Mouse (Mus musculus): Measurements from ENCODE around the gene Obscn. TPM values are rescaled to one million over a fixed set of nuclear protein-coding genes. Genes with fewer than 3 reads are reported as not detected.

The Obscn gene
- total and polyA plus RNA-seq, 3 experiments, result 0.08 to 0.54 TPM; not detected in 1

- Histone ChIP-seq H3K9ac (ENCODE audit: control insufficient read depth, low read depth, low read length, poor library complexity, severe bottlenecking) (no peak overlapping the region), H3K4me1 (ENCODE audit: control insufficient read depth in 1 of 2, insufficient read depth in 2 of 2, low read length in 2 of 2) (0 out of 4 replicates have a peak, but pooled peaks cover 0 to 5% of the 10 kb centered on the region in 2 experiments), H3K36me3 (ENCODE audit: control insufficient read depth in 1 of 2, insufficient read depth in 2 of 2, low read length in 2 of 2) (no peaks in the 10 kb centered on the region), H3K79me2 (ENCODE audit: control insufficient read depth, insufficient read depth, low read length, poor library complexity) (no peaks in the 10 kb centered on the region), H3K27me3 (ENCODE audit: control insufficient read depth in 1 of 2, insufficient read depth in 2 of 2, low read length in 2 of 2) (no peaks in the 10 kb centered on the region), H3K4me3 (ENCODE audit: control insufficient read depth in 1 of 2, insufficient read depth in 1 of 2, low read depth in 2 of 2, low read length in 2 of 2) (no peak overlapping the region), H3K27ac (ENCODE audit: control insufficient read depth, low read depth, low read length) (no peak overlapping the region), H3K9me3 (replicated peaks; ENCODE audit: insufficient read depth, low read length) (no peaks in the 10 kb centered on the region)
- TF ChIP-seq MAZ (IDR thresholded peaks at IDR 0.05; ENCODE audit: low read depth, low read length) (no peak), CTCF (IDR thresholded peaks at IDR 0.05 in 2 of 3, conservative IDR thresholded peaks at IDR 0.05 in 1 of 3; ENCODE audit: control insufficient read depth in 1 of 3, insufficient read depth in 1 of 3, low read depth in 2 of 3, low read length in 3 of 3, poor library complexity in 1 of 3, severe bottlenecking in 1 of 3) (peak; percentile 54 to 73 (median 61)), RCOR1 (IDR thresholded peaks at IDR 0.05; ENCODE audit: low read depth, low read length) (no peak), ZC3H11A (IDR thresholded peaks at IDR 0.05; ENCODE audit: low read depth, low read length) (peak; percentile 85), CHD2 (IDR thresholded peaks at IDR 0.05; ENCODE audit: low read length) (no peak), SMC3 (IDR thresholded peaks at IDR 0.05; ENCODE audit: low read depth, low read length) (peak; percentile 82), RAD21 (IDR thresholded peaks at IDR 0.05; ENCODE audit: low read depth, low read length) (peak; percentile 78), ZNF384 (IDR thresholded peaks at IDR 0.05; ENCODE audit: low read depth, low read length) (peak; percentile 63), GABPA (IDR thresholded peaks at IDR 0.05; ENCODE audit: low read depth, low read length) (no peak), TCF12 (IDR thresholded peaks at IDR 0.05; ENCODE audit: low read depth, low read length) (no peak), MYC (IDR thresholded peaks at IDR 0.05; ENCODE audit: low read depth, low read length) (no peak), ZKSCAN1 (IDR thresholded peaks at IDR 0.05; ENCODE audit: low read depth, low read length) (peak; percentile 68; the same call in 1 of the 2 replicates)
- DNase-seq (ENCODE audit: low read depth, low spot score), result peak; percentile 85
Observed at GRCm38 (mm10) chr11:59098339-59098738, 37.9 kb downstream of the Obscn start.

- no peaks in the 10 kb centered on the region for H3K9me3 ChIP-seq (replicated peaks; ENCODE audit: insufficient read depth, low read length)
- TF ChIP-seq MYC (IDR thresholded peaks at IDR 0.05; ENCODE audit: low read depth, low read length) (0 out of 2 replicates have a peak, but pooled peaks have one; percentile 6), MYB (IDR thresholded peaks at IDR 0.05; ENCODE audit: low read depth, low read length) (no peak)
- no peak overlapping the region for H3K27ac ChIP-seq (ENCODE audit: control insufficient read depth, low read depth, low read length)
- H3K4me3 ChIP-seq (ENCODE audit: control insufficient read depth in 1 of 2, insufficient read depth in 1 of 2, low read depth in 2 of 2, low read length in 2 of 2), result no peak overlapping the region
- DNase-seq (ENCODE audit: low read depth, low spot score), result peak; percentile 15
- H3K27me3 ChIP-seq (ENCODE audit: control insufficient read depth in 1 of 2, insufficient read depth in 2 of 2, low read length in 2 of 2), result no peaks in the 10 kb centered on the region
- H3K79me2 ChIP-seq (ENCODE audit: control insufficient read depth, insufficient read depth, low read length, poor library complexity), result no peaks in the 10 kb centered on the region
- H3K36me3 ChIP-seq (ENCODE audit: control insufficient read depth in 1 of 2, insufficient read depth in 2 of 2, low read length in 2 of 2), result no peaks in the 10 kb centered on the region
- 0 out of 4 replicates have a peak, but pooled peaks cover 0 to 5% of the 10 kb centered on the region in 2 experiments for H3K4me1 ChIP-seq (ENCODE audit: control insufficient read depth in 1 of 2, insufficient read depth in 2 of 2, low read length in 2 of 2)
- no peak overlapping the region for H3K9ac ChIP-seq (ENCODE audit: control insufficient read depth, low read depth, low read length, poor library complexity, severe bottlenecking)
Observed at GRCm38 (mm10) chr11:59097770-59098169, 38.4 kb downstream of the Obscn start.

- peaks cover 0 to 2% of the 10 kb centered on the region in 2 experiments; a peak in 1 of 4 replicates for H3K27me3 ChIP-seq (ENCODE audit: control insufficient read depth in 1 of 2, insufficient read depth in 2 of 2, low read length in 2 of 2)
- no peak overlapping the region for H3K27ac ChIP-seq (ENCODE audit: control insufficient read depth, low read depth, low read length)
- H3K4me1 ChIP-seq (ENCODE audit: control insufficient read depth in 1 of 2, insufficient read depth in 2 of 2, low read length in 2 of 2), result 0 out of 4 replicates have a peak, but pooled peaks cover 0 to 2% of the 10 kb centered on the region in 2 experiments
- H3K9me3 ChIP-seq (replicated peaks; ENCODE audit: insufficient read depth, low read length), result no peaks in the 10 kb centered on the region
- no peak overlapping the region for H3K9ac ChIP-seq (ENCODE audit: control insufficient read depth, low read depth, low read length, poor library complexity, severe bottlenecking)
- no peak overlapping the region for H3K4me3 ChIP-seq (ENCODE audit: control insufficient read depth in 1 of 2, insufficient read depth in 1 of 2, low read depth in 2 of 2, low read length in 2 of 2)
- H3K36me3 ChIP-seq (ENCODE audit: control insufficient read depth in 1 of 2, insufficient read depth in 2 of 2, low read length in 2 of 2), result no peaks in the 10 kb centered on the region
- TF ChIP-seq TCF12 (IDR thresholded peaks at IDR 0.05; ENCODE audit: low read depth, low read length) (no peak), ZNF384 (IDR thresholded peaks at IDR 0.05; ENCODE audit: low read depth, low read length) (peak; percentile 98), NRF1 (IDR thresholded peaks at IDR 0.05; ENCODE audit: insufficient read depth, low read depth, low read length, poor library complexity, severe bottlenecking) (no peak), MXI1 (IDR thresholded peaks at IDR 0.05; ENCODE audit: low read depth, low read length) (no peak), UBTF (IDR thresholded peaks at IDR 0.05; ENCODE audit: borderline replicate concordance, insufficient read depth, low read depth, low read length) (no peak), GATA1 (IDR thresholded peaks at IDR 0.05; ENCODE audit: low read depth, low read length) (no peak), GABPA (IDR thresholded peaks at IDR 0.05; ENCODE audit: low read depth, low read length) (no peak), SIN3A (IDR thresholded peaks at IDR 0.05; ENCODE audit: low read length) (no peak), SMC3 (IDR thresholded peaks at IDR 0.05; ENCODE audit: low read depth, low read length) (peak; percentile 51), ETS1 (IDR thresholded peaks at IDR 0.05; ENCODE audit: low read depth, low read length) (no peak), RAD21 (IDR thresholded peaks at IDR 0.05; ENCODE audit: low read depth, low read length) (peak; percentile 61), TBP (IDR thresholded peaks at IDR 0.05; ENCODE audit: low read depth, low read length) (no peak), JUND (IDR thresholded peaks at IDR 0.05; ENCODE audit: low read depth, low read length) (no peak), ZC3H11A (IDR thresholded peaks at IDR 0.05; ENCODE audit: low read depth, low read length) (peak; percentile 20; the same call in 1 of the 2 replicates), CTCF (IDR thresholded peaks at IDR 0.05 in 2 of 3, conservative IDR thresholded peaks at IDR 0.05 in 1 of 3; ENCODE audit: control insufficient read depth in 1 of 3, insufficient read depth in 1 of 3, low read depth in 2 of 3, low read length in 3 of 3, poor library complexity in 1 of 3, severe bottlenecking in 1 of 3) (peak; percentile 62 to 70 (median 64))
- H3K79me2 ChIP-seq (ENCODE audit: control insufficient read depth, insufficient read depth, low read length, poor library complexity), result no peaks in the 10 kb centered on the region
- DNase-seq (ENCODE audit: low read depth, low spot score), result peak; percentile 74
Observed at GRCm38 (mm10) chr11:59094213-59094612, 42.0 kb downstream of the Obscn start.

Data from MEL (cell line).